Mouse (Mus musculus): ENCODE measurements around the gene Nradd. TPM values are rescaled to one million over a fixed set of nuclear protein-coding genes. Genes with fewer than 3 reads are reported as not detected.

The Nradd gene
- total RNA-seq, 2 experiments from 2014 or later = 2.3 TPM; not detected in 1

DNA sequence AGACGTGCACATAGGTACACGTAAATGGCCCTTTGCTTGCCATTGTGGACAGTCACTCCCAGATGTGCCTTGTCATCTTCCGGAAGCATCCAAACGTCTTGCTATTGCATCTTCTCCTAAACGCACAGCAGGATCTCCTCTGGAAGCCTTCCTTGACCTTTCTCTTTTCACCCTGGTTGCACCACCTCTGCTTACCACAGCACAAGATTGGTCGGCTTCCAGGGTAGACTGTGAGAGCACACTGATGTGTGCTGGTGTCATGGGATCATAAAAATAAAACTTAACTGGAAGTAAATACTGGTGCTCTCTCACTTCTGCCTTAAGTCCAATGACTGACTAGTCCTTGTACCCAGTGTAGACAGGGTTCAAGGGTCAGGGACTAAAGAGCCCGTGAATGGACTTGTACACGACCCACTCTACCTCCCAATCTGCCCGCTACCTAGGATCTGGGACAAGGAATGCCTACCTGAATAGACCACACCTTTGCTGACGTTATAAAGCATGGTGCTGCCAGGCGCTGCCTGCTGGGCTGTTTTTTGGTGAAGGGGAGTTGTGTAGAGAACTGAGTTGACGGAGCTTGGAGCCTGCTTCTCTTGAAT lies 1.5 kb downstream of the Nradd start:
- no peak for ATAC-seq (replicated peaks; ENCODE audit: low FRiP score, poor library complexity, severe bottlenecking)

DNA sequence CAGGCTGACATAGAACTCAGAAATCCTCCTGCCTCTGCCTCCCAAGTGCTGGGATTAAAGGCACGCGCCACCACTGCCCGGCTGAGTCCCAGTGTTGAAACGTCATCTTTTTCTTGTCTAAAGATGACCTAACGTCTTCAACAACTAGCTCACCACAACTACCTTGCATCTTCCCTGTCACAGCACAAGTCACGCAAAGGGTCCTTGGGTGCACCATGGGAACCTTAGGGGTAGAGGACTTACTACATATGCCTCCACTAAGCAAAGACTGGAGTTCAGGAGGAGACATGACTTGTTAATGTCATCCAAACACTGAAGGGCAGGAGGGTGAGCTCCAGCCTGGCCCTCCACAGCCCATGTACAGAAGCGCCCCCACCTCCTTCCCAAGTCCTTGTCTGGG lies 3.6 kb downstream of the Nradd start:
- ATAC-seq (replicated peaks; ENCODE audit: low FRiP score, poor library complexity, severe bottlenecking) = no peak

DNA sequence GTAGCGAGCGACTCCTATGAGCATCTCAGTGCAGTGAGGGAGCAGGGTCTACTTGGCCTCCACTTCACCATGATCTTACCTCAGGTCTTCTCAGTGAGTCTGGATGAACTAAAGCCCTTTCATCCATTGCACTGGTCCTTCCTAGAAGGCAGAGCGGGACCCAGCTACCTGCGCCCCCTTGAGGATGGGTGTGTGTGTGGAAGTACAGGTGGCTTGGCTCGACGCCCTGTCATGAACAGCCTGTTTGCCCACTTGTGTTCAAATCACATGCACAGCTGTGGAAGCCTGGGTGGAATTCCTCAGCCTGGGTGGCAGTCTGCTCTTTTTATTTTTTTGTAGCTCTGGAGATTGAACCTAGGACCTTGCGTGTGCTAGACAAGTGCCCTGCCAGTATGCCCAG lies 4.1 kb downstream of the Nradd start:
- no peak for ATAC-seq (replicated peaks; ENCODE audit: low FRiP score, poor library complexity, severe bottlenecking)

DNA sequence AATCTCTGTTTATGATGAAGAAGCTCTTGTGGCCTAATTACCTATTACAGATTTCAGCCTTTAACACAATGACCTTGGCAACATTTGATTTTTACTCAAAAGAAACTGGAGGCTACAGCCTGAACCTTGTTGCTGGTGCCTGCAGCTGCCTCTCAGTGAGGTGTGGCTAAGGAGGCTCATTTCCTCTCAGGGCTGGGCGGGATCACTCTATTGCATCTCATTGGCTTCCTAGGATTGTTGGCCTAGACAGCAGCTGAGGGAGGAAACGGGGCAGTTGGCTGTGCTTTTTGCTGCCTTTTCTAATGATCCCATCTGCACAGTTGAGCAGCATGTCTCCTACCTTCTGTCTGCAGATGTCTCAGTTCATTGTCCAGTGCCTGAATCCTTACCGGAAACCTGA lies 7.2 kb downstream of the Nradd start:
- ATAC-seq (replicated peaks; ENCODE audit: low FRiP score, poor library complexity, severe bottlenecking) = no peak

DNA sequence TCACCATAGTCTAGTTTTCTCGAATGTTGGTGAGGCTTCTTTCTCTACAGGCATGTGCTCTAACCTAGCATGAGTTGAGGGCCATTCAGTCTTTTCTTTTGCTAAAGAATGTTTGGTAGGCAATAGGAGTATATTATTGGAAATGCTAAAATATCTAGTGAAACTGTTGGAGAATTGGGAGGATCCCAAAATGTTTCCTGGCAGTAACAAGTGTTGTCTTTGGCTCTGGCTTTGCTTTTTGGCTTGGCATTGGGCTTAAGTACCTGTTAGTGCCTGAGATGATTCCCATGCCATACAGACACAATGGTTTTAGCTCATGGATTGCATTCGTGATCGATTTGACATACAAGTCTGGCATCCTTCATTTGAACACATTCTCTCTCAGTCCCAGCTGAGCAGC lies 12.8 kb downstream of the Nradd start:
- no peak for ATAC-seq (replicated peaks; ENCODE audit: low FRiP score, poor library complexity, severe bottlenecking)

DNA sequence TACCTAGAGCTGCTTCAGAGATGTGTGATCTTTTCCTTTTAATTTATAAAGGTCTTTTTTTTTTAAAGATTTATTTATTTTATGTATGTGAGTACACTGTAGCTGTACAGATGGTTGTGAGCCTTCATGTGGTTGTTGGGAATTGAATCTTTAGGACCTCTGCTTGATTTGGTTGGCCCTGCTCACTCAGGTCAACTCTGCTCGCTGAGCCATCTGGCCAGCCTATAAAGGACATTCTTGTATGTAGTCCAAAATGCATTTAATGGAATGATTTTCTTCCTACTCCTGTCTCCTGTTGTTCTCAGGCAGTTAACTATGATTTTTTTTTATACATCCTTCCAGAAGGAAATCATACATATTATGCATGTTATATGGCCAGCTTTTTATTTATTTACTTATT lies 40.7 kb downstream of the Nradd start:
- ATAC-seq (replicated peaks; ENCODE audit: low FRiP score, poor library complexity, severe bottlenecking) = no peak

DNA sequence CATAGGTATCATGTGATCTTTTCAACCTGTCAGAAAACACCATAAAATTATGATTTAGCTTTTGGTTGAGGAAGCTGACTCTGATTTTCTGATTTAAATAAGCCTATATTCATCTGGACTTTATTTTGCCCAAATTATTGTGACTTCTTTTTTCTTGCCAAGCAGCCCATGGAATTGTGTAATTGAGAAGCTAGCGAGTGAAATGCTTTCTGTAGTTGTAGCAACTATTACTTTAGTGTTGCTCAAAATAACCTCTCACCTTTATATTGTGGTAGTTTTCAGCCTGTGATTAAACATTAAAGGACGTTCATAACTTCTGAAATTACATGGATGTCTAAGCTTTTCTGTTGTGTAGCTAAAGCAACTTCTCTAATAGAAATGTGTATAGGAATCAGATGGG lies 42.1 kb downstream of the Nradd start:
- no peak for ATAC-seq (replicated peaks; ENCODE audit: low FRiP score, poor library complexity, severe bottlenecking)

Other genes with a start within 250 kb of the Nradd start
- gene Ptpn23, start 216.2 kb downstream of the Nradd start, total RNA-seq (2015; ENCODE audit: low replicate concordance) = 3.8 and 4.2 TPM in 2 replicates
- gene Ptpn23, start 216.2 kb downstream of the Nradd start, total RNA-seq (2017; ENCODE audit: low replicate concordance) = 0.60 and 1.1 TPM in 2 replicates
- 6,400 and 7,048 TPM in 2 replicates for gene Ngp, start 204.7 kb downstream of the Nradd start, total RNA-seq (2015; ENCODE audit: low replicate concordance)
- gene Ngp, start 204.7 kb downstream of the Nradd start, total RNA-seq (2017; ENCODE audit: low replicate concordance) = 1,550 and 2,626 TPM in 2 replicates
- gene Klhl18, start 147.8 kb downstream of the Nradd start, total RNA-seq (2015; ENCODE audit: low replicate concordance) = 4.8 and 18.4 TPM in 2 replicates
- 2.4 and 3.4 TPM in 2 replicates for gene Klhl18, start 147.8 kb downstream of the Nradd start, total RNA-seq (2017; ENCODE audit: low replicate concordance)
- 0.84 TPM in 1 of 2 replicates, not detected in the other for gene Kif9, start 147.5 kb downstream of the Nradd start, total RNA-seq (2015; ENCODE audit: low replicate concordance)
- gene Kif9, start 147.5 kb downstream of the Nradd start, total RNA-seq (2017; ENCODE audit: low replicate concordance) = 0.42 TPM in 1 of 2 replicates, not detected in the other
- gene Setd2, start 91.9 kb downstream of the Nradd start, total RNA-seq (2015; ENCODE audit: low replicate concordance) = 69.6 and 79.0 TPM in 2 replicates
- 82.8 and 140 TPM in 2 replicates for gene Setd2, start 91.9 kb downstream of the Nradd start, total RNA-seq (2017; ENCODE audit: low replicate concordance)
- gene Nbeal2, start 29.7 kb upstream of the Nradd start, total RNA-seq (2015; ENCODE audit: low replicate concordance) = 6.9 and 15.6 TPM in 2 replicates
- gene Nbeal2, start 29.7 kb upstream of the Nradd start, total RNA-seq (2017; ENCODE audit: low replicate concordance) = 12.0 and 12.4 TPM in 2 replicates
- 14.0 and 58.5 TPM in 2 replicates for gene Ccdc12, start 32.1 kb upstream of the Nradd start, total RNA-seq (2015; ENCODE audit: low replicate concordance)
- 20.8 and 29.3 TPM in 2 replicates for gene Ccdc12, start 32.1 kb upstream of the Nradd start, total RNA-seq (2017; ENCODE audit: low replicate concordance)
- not detected in 2 replicates for gene Myl3, start 117.4 kb upstream of the Nradd start, total RNA-seq (2015; ENCODE audit: low replicate concordance)
- gene Myl3, start 117.4 kb upstream of the Nradd start, total RNA-seq (2017; ENCODE audit: low replicate concordance) = not detected in 2 replicates
- gene Pth1r, start 122.7 kb upstream of the Nradd start, total RNA-seq (2015; ENCODE audit: low replicate concordance) = not detected in 2 replicates
- not detected in 2 replicates for gene Pth1r, start 122.7 kb upstream of the Nradd start, total RNA-seq (2017; ENCODE audit: low replicate concordance)
- not detected in 2 replicates for gene Prss42, start 173.7 kb upstream of the Nradd start, total RNA-seq (2015; ENCODE audit: low replicate concordance)
- gene Prss42, start 173.7 kb upstream of the Nradd start, total RNA-seq (2017; ENCODE audit: low replicate concordance) = not detected in 2 replicates
- not detected in 2 replicates for gene Prss44, start 189.5 kb upstream of the Nradd start, total RNA-seq (2015; ENCODE audit: low replicate concordance)
- gene Prss44, start 189.5 kb upstream of the Nradd start, total RNA-seq (2017; ENCODE audit: low replicate concordance) = not detected in 2 replicates
- not detected in 2 replicates for gene Prss43, start 202.2 kb upstream of the Nradd start, total RNA-seq (2015; ENCODE audit: low replicate concordance)
- gene Prss43, start 202.2 kb upstream of the Nradd start, total RNA-seq (2017; ENCODE audit: low replicate concordance) = not detected in 2 replicates
- not detected in 2 replicates for gene Prss45, start 210.1 kb upstream of the Nradd start, total RNA-seq (2015; ENCODE audit: low replicate concordance)
- gene Prss45, start 210.1 kb upstream of the Nradd start, total RNA-seq (2017; ENCODE audit: low replicate concordance) = not detected in 2 replicates
- gene Prss46, start 220.1 kb upstream of the Nradd start, total RNA-seq (2015; ENCODE audit: low replicate concordance) = not detected in 2 replicates
- gene Prss46, start 220.1 kb upstream of the Nradd start, total RNA-seq (2017; ENCODE audit: low replicate concordance) = not detected in 2 replicates
- gene Prss50, start 233.5 kb upstream of the Nradd start, total RNA-seq (2015; ENCODE audit: low replicate concordance) = 7.7 TPM in 1 of 2 replicates, not detected in the other
- gene Prss50, start 233.5 kb upstream of the Nradd start, total RNA-seq (2017; ENCODE audit: low replicate concordance) = not detected in 2 replicates